Mouse (Mus musculus) heart, embryonic 12.5 days (tissue): ENCODE results near the gene Sympk. TPM values are rescaled to one million over a fixed set of nuclear protein-coding genes. Genes with fewer than 3 reads are reported as not detected.
A peak's percentile ranks its signal among the peaks of the same experiment; 100 is the strongest.

Experiments used
- ATAC-seq: fragments of 200-750 bp; cut with Nextera tagmentation; 2 replicates; pipeline ENCODE4 v1.8.0; 2017; ENCODE audit warnings: moderate TSS enrichment, moderate library complexity; ENCODE audit not compliant: insufficient number of reproducible peaks, low FRiP score
- H3K27ac ChIP-seq: fragments of 300-500 bp; sonication (generic); 2 replicates; pipeline ENCODE4 v1.5.1; 2016; ENCODE audit warnings: mild to moderate bottlenecking, moderate library complexity; ENCODE audit not compliant: poor library complexity, severe bottlenecking
- H3K27me3 ChIP-seq: fragments of 300-500 bp; sonication (generic); replicated peaks from 2 replicates; pipeline ENCODE4 v1.6.1; 2016; ENCODE audit warnings: mild to moderate bottlenecking, moderate library complexity
- H3K36me3 ChIP-seq: fragments of 300-500 bp; sonication (generic); 2 replicates; pipeline ENCODE4 v1.6.1; 2016; ENCODE audit warnings: mild to moderate bottlenecking, moderate library complexity
- H3K4me1 ChIP-seq: fragments of 300-500 bp; sonication (generic); replicated peaks from 2 replicates; pipeline ENCODE4 v1.6.1; 2016; ENCODE audit warnings: mild to moderate bottlenecking
- H3K4me2 ChIP-seq: fragments of 300-500 bp; sonication (generic); 2 replicates; pipeline ENCODE4 v1.6.1; 2016; ENCODE audit warnings: mild to moderate bottlenecking, moderate library complexity
- H3K4me3 ChIP-seq: fragments of 300-500 bp; sonication (generic); 2 replicates; pipeline ENCODE4 v1.5.1; 2016; ENCODE audit warnings: mild to moderate bottlenecking
- H3K9ac ChIP-seq: fragments of 300-500 bp; sonication (generic); 2 replicates; pipeline ENCODE4 v1.6.1; 2016; ENCODE audit warnings: mild to moderate bottlenecking, moderate library complexity
- H3K9me3 ChIP-seq: fragments of 300-500 bp; sonication (generic); replicated peaks from 2 replicates; pipeline ENCODE4 v1.6.1; 2016; ENCODE audit warnings: mild to moderate bottlenecking, moderate library complexity
- WGBS: fragments of 180-500 bp; shearing (Covaris S2); methylation state at CpG from one replicate; pipeline ENCODE4 v1.1.7; 2016; 5-methylcytosine and 5-hydroxymethylcytosine counted together
- polyA plus RNA-seq: library from polyadenylated mRNA; unstranded; fragments of >200 nt; fragmentation: Nextera tagmentation; extraction: Ambion mirVana; gene quantifications from 2 replicates; pipeline ENCODE4 v1.2.1, GENCODE M21; 2016

The Sympk gene
- polyA plus RNA-seq, 1 experiment from 2014 or later = 33.2 TPM

- no peaks in the 10 kb centered on the region for H3K9me3 ChIP-seq
- peaks cover 22% of the 10 kb centered on the region for H3K4me1 ChIP-seq
- H3K4me3 ChIP-seq = peak overlapping the region; percentile 90
- ATAC-seq = peak; percentile 52
- peak overlapping the region; percentile 90 for H3K4me2 ChIP-seq
- peak overlapping the region; percentile 55 for H3K27ac ChIP-seq
- 1% methylated on average over 27 of the region's 36 CpGs for WGBS
- peak overlapping the region; percentile 92 for H3K9ac ChIP-seq
- peaks cover 39% of the 10 kb centered on the region for H3K27me3 ChIP-seq
- H3K36me3 ChIP-seq = peaks cover 13% of the 10 kb centered on the region
Observed at GRCm38 (mm10) chr7:19024581-19025255, 541 bp downstream of the Sympk start.

DNA sequence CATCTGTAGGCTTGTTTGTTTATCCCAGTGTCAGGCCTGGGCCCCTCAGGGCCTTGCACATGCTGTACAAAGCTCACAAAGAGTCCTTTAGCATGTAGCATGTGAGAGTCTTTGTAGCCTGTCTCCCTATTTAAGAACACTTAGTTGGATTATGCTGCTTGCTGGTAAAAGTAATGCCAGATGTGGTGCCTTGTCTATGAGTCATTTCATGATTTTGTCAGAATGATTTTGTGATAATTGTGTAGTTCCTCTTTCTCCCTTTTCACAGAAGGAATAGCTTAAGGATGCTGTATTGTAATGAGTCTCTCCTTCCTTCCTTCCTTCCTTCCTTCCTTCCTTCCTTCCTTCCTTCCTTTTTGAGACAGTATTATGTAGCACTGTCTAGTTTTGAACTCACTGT, 3.9 kb downstream of the Sympk start:
- Histone ChIP-seq H3K36me3 (peaks cover 46% of the 10 kb centered on the region), H3K4me3 (no peak overlapping the region), H3K4me2 (no peak overlapping the region), H3K4me1 (peaks cover 19% of the 10 kb centered on the region), H3K9ac (no peak overlapping the region; the same call in 1 of the 2 replicates), H3K27me3 (peaks cover 7% of the 10 kb centered on the region), H3K9me3 (no peaks in the 10 kb centered on the region), H3K27ac (no peak overlapping the region)
- ATAC-seq = no peak

GRCm38 (mm10) chr7:19029084-19029653, 5.0 kb downstream of the Sympk start:
- WGBS = 63% methylated on average over 6 of the region's 6 CpGs
- no peaks in the 10 kb centered on the region for H3K9me3 ChIP-seq
- H3K4me1 ChIP-seq = peaks cover 19% of the 10 kb centered on the region
- no peak overlapping the region for H3K27ac ChIP-seq
- no peak overlapping the region for H3K4me2 ChIP-seq
- peaks cover 56% of the 10 kb centered on the region for H3K36me3 ChIP-seq
- no peak overlapping the region for H3K9ac ChIP-seq
- H3K27me3 ChIP-seq = no peaks in the 10 kb centered on the region
- H3K4me3 ChIP-seq = no peak overlapping the region
- ATAC-seq = peak; percentile 36; the same call in 1 of the 2 replicates

GRCm38 (mm10) chr7:19031641-19032040, 7.5 kb downstream of the Sympk start:
- WGBS = 65% methylated on average over 4 of the region's 4 CpGs

DNA sequence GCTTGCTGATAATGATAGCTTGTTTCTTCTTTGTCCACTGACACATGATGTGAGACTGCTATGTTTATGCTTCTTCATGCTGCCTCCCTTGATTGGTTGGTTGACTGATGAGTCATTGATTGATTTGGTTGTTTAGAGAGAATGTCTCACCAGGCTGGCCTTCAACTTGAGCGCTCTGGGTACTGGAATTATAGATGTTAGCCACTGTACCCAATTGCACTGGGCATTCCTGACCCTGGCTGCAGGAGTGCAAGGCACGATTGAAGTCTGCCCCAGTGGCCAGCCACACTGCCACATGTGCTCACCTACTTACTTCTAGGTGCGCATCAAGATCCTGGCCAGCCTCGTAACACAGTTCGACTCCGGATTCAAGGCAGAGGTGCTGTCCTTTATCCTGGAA, 20.4 kb downstream of the Sympk start:
- Histone ChIP-seq H3K4me1 (no peaks in the 10 kb centered on the region), H3K27ac (no peak overlapping the region), H3K9me3 (no peaks in the 10 kb centered on the region), H3K36me3 (peaks cover 100% of the 10 kb centered on the region), H3K27me3 (no peaks in the 10 kb centered on the region), H3K4me2 (no peak overlapping the region), H3K9ac (no peak overlapping the region), H3K4me3 (no peak overlapping the region)
- ATAC-seq = no peak
- WGBS = 94% methylated on average over 6 of the region's 6 CpGs

More at GRCm38 (mm10) chr7:19031641-19032040, 7.5 kb downstream of the Sympk start:
- Histone ChIP-seq H3K27me3 (no peaks in the 10 kb centered on the region), H3K9me3 (no peaks in the 10 kb centered on the region), H3K9ac (no peak overlapping the region), H3K4me2 (no peak overlapping the region), H3K4me1 (0 out of 2 replicates have a peak, but pooled peaks cover 2% of the 10 kb centered on the region), H3K36me3 (peaks cover 81% of the 10 kb centered on the region), H3K27ac (no peak overlapping the region), H3K4me3 (no peak overlapping the region)
- no peak for ATAC-seq

- Histone ChIP-seq H3K9ac (no peak overlapping the region), H3K27me3 (no peaks in the 10 kb centered on the region), H3K36me3 (peaks cover 100% of the 10 kb centered on the region), H3K4me2 (no peak overlapping the region), H3K9me3 (no peaks in the 10 kb centered on the region), H3K4me3 (no peak overlapping the region), H3K4me1 (no peaks in the 10 kb centered on the region), H3K27ac (no peak overlapping the region)
- ATAC-seq = no peak
- 91% methylated on average over 11 of the region's 11 CpGs for WGBS
Observed at GRCm38 (mm10) chr7:19046286-19047069, 22.3 kb downstream of the Sympk start.

GRCm38 (mm10) chr7:19048006-19048527, 23.9 kb downstream of the Sympk start:
- no peak for ATAC-seq
- Histone ChIP-seq H3K9me3 (no peaks in the 10 kb centered on the region), H3K27me3 (no peaks in the 10 kb centered on the region), H3K4me1 (no peaks in the 10 kb centered on the region), H3K27ac (no peak overlapping the region), H3K4me3 (no peak overlapping the region), H3K4me2 (no peak overlapping the region), H3K36me3 (peaks cover 98% of the 10 kb centered on the region), H3K9ac (no peak overlapping the region)
- 83% methylated on average over 14 of the region's 14 CpGs for WGBS

DNA sequence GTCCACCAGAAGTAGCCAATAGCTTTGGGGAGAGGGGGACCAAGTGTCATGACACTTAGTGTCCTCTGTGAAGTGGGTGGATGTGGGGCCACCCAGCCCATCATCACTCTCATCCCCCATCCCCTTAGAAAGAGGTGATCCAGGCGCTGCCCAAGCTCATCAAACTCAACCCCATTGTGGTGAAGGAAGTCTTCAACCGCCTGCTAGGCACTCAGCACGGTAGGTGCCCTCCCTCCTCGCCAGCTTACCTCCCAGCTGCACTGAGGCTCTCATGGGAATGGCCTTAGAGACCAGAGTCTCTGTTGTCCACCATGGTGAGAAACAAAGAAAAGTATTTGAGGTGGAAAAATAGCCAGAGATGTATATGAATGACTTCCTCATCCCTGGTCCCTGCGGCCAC, 25.1 kb downstream of the Sympk start:
- no peak for ATAC-seq
- H3K27ac ChIP-seq = no peak overlapping the region
- peaks cover 89% of the 10 kb centered on the region for H3K36me3 ChIP-seq

DNA sequence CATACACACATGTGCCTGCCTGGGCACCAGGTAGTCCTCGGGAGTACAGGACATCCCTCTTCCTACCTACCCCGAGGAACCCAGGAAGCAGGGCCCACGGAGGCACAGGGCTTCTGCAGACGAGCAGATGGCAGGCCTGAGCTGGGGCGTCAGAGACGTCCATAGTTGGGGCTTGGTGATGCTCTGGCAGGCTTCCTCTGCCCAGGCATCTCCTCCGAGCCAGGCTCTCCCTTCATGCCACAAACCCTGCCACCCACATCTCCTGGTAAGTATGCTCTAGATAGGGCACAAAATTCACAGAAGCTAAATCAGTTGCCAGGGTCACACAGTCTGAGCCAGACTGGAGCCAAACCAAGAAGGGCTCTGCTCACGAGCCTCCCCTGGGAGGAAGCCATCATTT, 26.0 kb downstream of the Sympk start:
- Histone ChIP-seq H3K4me3 (no peak overlapping the region), H3K4me1 (0 out of 2 replicates have a peak, but pooled peaks cover 8% of the 10 kb centered on the region), H3K27ac (no peak overlapping the region), H3K27me3 (no peaks in the 10 kb centered on the region), H3K9me3 (no peaks in the 10 kb centered on the region), H3K4me2 (no peak overlapping the region), H3K9ac (no peak overlapping the region), H3K36me3 (peaks cover 86% of the 10 kb centered on the region)
- 86% methylated on average over 8 of the region's 8 CpGs for WGBS
- ATAC-seq = no peak

More for the DNA sequence above, 25.1 kb downstream of the Sympk start:
- Histone ChIP-seq H3K4me3 (no peak overlapping the region), H3K27me3 (no peaks in the 10 kb centered on the region), H3K9ac (no peak overlapping the region), H3K4me2 (no peak overlapping the region), H3K4me1 (0 out of 2 replicates have a peak, but pooled peaks cover 4% of the 10 kb centered on the region), H3K9me3 (no peaks in the 10 kb centered on the region)
- WGBS = 89% methylated on average over 5 of the region's 5 CpGs

- 0 out of 2 replicates have a peak, but pooled peaks cover 8% of the 10 kb centered on the region for H3K4me1 ChIP-seq
- no peak for ATAC-seq
- no peak overlapping the region for H3K4me3 ChIP-seq
- H3K27ac ChIP-seq = no peak overlapping the region
- H3K27me3 ChIP-seq = no peaks in the 10 kb centered on the region
- H3K36me3 ChIP-seq = peaks cover 78% of the 10 kb centered on the region
- no peak overlapping the region for H3K9ac ChIP-seq
- WGBS = 58% methylated on average over 4 of the region's 4 CpGs
- no peaks in the 10 kb centered on the region for H3K9me3 ChIP-seq
- H3K4me2 ChIP-seq = no peak overlapping the region
Observed at GRCm38 (mm10) chr7:19051161-19051560, 27.0 kb downstream of the Sympk start.
